Mouse (Mus musculus): ENCODE results near the gene Fermt3.
"Not testable (repeated sequence)": the region's sequence is repeated elsewhere in the genome, so short reads cannot be mapped to it uniquely, and the experiment has no call there.

DNA sequence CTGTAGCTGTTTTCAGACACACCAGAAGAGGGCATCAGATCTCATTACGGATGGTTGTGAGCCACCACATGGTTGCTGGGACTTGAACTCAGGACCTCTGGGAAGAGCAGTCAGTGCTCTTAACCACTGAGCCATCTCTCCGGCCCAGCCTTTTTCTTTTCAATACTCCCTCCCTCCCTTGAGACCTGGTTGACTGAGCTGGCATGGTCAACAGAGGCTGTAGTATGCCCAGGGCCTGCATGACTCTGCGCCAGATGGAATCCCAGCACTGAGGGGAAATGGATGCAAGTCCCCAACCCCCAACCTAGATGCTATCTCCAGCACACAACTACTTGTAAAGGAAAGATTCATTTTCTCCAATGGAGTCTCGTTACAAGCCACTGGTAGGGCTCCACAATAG is 34.1 kb upstream of the Fermt3 start:
- not testable (repeated sequence) for TF ChIP-seq CTCF (IDR thresholded peaks at IDR 0.05; ENCODE audit: borderline replicate concordance, extremely low read depth, insufficient read depth, insufficient read length); POLR2A (IDR thresholded peaks at IDR 0.05; ENCODE audit: borderline replicate concordance, extremely low read depth, insufficient read depth, insufficient read length, poor library complexity, severe bottlenecking)
